Mouse (Mus musculus): Measurements from ENCODE around the gene Dusp7. TPM values are rescaled to one million over a fixed set of nuclear protein-coding genes. Genes with fewer than 3 reads are reported as not detected.

The Dusp7 gene
- polyA plus RNA-seq, 1 experiment from 2014 or later: 3.8 TPM

DNA sequence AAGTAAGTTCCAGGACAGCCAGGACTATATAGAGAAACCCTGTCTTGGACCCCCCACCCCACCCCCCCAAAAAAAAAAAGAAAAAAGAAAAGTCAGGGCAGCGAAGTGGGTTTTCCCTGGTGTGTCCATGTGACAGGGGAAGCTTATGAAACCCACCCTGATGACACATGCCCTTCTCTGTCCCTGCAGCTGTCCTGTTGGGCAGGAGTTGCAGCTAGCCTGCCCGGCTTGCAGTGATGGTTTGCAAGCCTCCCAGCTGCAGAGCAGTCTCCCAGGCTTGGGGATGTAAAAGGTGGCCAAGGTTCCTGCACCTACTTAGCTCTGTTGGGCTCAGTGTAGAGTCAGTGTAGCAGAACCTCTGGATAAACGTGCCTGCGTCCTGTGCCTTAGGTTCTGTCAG, 28.7 kb upstream of the Dusp7 start:
- H3K4me3 ChIP-seq (replicated peaks): no peak overlapping the region
- H3K4me2 ChIP-seq: no peak overlapping the region
- no peak for ATAC-seq (ENCODE audit: low read depth)
- WGBS (ENCODE audit: insufficient replicate concordance): 84% methylated on average over 4 of the region's 4 CpGs
- H3K27me3 ChIP-seq: no peaks in the 10 kb centered on the region
- H3K9ac ChIP-seq: no peak overlapping the region
- no peak for DNase-seq
- H3K27ac ChIP-seq: no peak overlapping the region
- no peaks in the 10 kb centered on the region for H3K36me3 ChIP-seq
- H3K4me1 ChIP-seq (replicated peaks): peaks cover 9% of the 10 kb centered on the region; the same call in 1 of the 2 replicates
- H3K9me3 ChIP-seq (replicated peaks): no peaks in the 10 kb centered on the region

DNA sequence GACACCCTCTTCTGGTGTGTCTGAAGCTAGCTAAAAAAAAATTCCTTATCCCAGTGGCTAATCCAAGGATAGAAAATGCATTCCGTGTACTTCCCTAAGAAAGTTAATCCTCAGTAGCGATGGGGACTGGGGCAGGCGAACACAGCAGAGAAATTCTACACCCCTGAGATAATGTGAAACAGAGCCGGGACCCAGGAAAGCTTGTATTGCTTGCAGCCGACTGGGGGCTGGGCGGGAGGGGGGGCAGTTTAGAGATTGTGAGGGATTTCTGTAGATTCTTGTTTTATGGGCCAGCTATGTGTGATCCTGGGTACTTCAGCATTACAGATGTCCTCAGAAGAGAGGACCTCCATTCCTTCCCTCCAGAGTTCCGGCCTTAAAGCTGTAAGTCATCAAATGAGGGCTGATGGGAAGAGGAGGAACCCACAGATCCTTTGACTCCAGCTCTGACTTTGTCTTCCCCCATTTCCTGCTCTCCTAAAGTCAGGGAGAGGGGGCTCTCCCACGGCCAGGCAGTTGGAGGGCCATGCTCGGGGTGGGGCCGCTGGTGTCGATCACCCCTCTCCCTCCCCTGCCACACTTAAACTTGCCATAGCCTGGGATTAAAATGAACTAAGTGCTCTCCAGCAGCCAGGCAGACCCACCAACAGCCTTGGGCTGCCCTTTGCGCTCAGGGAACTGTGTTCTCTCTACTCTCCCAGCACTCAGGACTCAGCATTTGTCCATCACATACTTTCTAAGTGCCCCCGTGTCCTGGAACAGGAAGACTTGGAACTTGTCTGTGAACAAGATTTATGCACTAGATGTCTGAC, 27.7 kb upstream of the Dusp7 start:
- no peak overlapping the region for H3K9ac ChIP-seq
- H3K4me2 ChIP-seq: no peak overlapping the region
- H3K9me3 ChIP-seq (replicated peaks): no peaks in the 10 kb centered on the region
- H3K36me3 ChIP-seq: no peaks in the 10 kb centered on the region
- H3K27me3 ChIP-seq: no peaks in the 10 kb centered on the region
- H3K27ac ChIP-seq: no peak overlapping the region
- 72% methylated on average over 13 of the region's 13 CpGs for WGBS (ENCODE audit: insufficient replicate concordance)
- H3K4me1 ChIP-seq (replicated peaks): peaks cover 11% of the 10 kb centered on the region; the same call in 1 of the 2 replicates
- ATAC-seq (ENCODE audit: low read depth): no peak
- no peak overlapping the region for H3K4me3 ChIP-seq (replicated peaks)
- DNase-seq: no peak

DNA sequence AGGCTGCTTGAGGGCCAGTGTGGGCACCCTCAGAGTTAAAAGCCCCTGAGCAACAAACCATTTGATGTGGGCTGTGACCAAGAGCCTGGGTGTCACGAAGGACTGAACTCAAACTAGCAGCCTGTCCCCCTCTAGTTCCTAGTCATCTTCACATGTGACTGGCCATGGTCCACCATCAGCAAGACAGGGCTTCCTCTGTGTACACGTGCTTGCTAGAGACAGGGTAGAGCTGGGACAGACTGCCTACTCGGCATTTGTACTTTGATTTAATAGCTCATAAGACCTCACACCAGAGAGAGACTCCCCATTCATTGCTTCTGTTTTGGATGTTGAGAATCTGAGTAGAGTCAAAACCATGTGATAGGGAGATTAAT, 27.1 kb upstream of the Dusp7 start:
- 56% methylated on average over 3 of the region's 3 CpGs for WGBS (ENCODE audit: insufficient replicate concordance)
- Histone ChIP-seq H3K4me2 (no peak overlapping the region), H3K9ac (no peak overlapping the region), H3K9me3 (replicated peaks) (no peaks in the 10 kb centered on the region), H3K27ac (no peak overlapping the region), H3K27me3 (no peaks in the 10 kb centered on the region), H3K36me3 (no peaks in the 10 kb centered on the region), H3K4me3 (replicated peaks) (no peak overlapping the region), H3K4me1 (replicated peaks) (peaks cover 11% of the 10 kb centered on the region; the same call in 1 of the 2 replicates)
- no peak for ATAC-seq (ENCODE audit: low read depth)
- no peak for DNase-seq

DNA sequence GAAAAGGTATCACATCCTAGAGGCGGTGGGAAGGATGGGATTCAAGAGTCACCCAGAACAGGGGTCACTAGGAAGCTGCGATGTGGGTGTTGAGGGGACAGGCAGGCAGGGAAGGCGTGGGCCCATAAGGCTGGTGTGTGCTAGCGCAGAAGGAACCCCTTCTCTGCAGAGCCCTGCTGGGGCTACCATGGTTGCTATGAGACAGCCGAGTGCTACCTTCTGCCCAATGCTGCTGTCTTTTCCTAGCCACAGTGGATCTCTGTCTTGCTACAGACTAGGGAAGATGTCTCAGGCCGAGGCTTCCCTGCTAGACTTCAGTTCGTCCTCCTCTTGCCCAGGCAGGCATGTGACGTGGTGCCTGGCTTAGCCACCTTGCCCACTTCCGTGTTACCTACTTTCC, 25.9 kb upstream of the Dusp7 start:
- Histone ChIP-seq H3K4me1 (replicated peaks) (peaks cover 11% of the 10 kb centered on the region; the same call in 1 of the 2 replicates), H3K27ac (no peak overlapping the region), H3K4me3 (replicated peaks) (no peak overlapping the region), H3K27me3 (no peaks in the 10 kb centered on the region), H3K9me3 (replicated peaks) (no peaks in the 10 kb centered on the region), H3K9ac (no peak overlapping the region), H3K4me2 (no peak overlapping the region), H3K36me3 (no peaks in the 10 kb centered on the region)
- ATAC-seq (ENCODE audit: low read depth) (no peak), DNase-seq (no peak)
- WGBS (ENCODE audit: insufficient replicate concordance): 80% methylated on average over 9 of the region's 9 CpGs

DNA sequence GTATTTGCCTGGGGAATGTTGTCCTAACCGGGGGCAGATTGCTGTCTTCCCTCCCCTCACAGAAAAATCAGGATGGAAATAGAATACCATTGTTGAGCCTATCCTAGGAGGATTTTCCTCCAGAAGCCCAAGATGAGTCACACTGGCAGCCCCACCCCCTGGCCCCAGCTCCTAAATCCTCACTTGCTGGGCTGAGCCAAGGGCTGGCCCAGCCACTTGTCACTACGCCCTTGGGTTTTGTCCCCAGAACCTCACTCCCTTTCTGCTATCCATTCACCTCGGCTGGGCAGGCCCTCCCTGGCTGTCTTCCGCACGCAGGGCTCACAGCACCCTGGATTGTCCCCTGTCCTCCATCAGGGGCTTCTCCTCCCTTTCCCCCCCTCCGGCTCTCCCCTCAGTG, 23.3 kb upstream of the Dusp7 start:
- H3K36me3 ChIP-seq: no peaks in the 10 kb centered on the region
- H3K9ac ChIP-seq: no peak overlapping the region
- H3K9me3 ChIP-seq (replicated peaks): no peaks in the 10 kb centered on the region
- ATAC-seq (ENCODE audit: low read depth) (no peak), DNase-seq (no peak)
- no peaks in the 10 kb centered on the region for H3K27me3 ChIP-seq
- no peak overlapping the region for H3K4me3 ChIP-seq (replicated peaks)
- H3K4me2 ChIP-seq: no peak overlapping the region
- no peak overlapping the region for H3K27ac ChIP-seq
- H3K4me1 ChIP-seq (replicated peaks): peaks cover 2% of the 10 kb centered on the region; the same call in 1 of the 2 replicates
- WGBS (ENCODE audit: insufficient replicate concordance): 53% methylated on average over 6 of the region's 6 CpGs

DNA sequence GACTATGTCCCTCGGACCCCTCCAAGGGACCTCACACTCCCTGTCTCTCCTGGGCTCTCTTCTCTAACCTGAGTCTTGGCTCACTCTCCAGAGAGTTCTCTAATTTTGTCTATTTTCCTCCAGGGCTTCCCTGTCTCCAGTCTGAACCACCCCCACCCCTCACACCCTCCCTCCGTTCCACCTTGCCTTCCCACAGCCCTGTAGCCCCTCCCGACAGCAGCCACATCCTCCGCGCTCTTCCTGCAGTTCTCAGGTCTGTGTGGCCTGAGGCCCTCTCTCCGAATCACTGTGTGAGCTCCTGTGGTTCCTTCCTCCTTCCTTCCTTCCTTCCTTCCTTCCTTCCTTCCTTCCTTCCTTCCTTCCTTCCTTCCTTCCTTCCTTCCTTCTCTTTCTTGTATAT, 22.8 kb upstream of the Dusp7 start:
- H3K27ac ChIP-seq: no peak overlapping the region
- 55% methylated on average over 6 of the region's 6 CpGs for WGBS (ENCODE audit: insufficient replicate concordance)
- H3K4me1 ChIP-seq (replicated peaks): peaks cover 2% of the 10 kb centered on the region; the same call in 1 of the 2 replicates

DNA sequence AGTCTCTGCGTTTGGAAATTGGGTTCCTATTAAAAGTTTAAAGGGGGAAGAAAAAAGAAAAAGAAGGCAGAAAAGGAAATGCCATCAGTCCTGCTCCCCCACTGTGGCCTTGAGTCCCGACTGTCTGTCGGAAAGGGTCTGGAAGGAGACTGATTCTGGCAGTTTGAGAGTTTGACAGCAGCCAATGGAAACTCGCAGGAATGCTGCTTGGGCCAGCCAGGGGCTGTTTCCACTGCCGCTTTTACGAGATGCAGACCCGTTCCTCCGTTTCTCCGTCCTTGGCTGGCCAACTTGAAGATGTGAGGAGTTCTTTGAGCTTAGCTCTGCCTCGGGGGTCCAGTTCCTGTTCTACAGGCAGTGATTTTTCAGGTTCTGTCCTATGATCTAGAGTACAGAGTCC, 20.2 kb upstream of the Dusp7 start:
- no peak overlapping the region for H3K27ac ChIP-seq
- WGBS (ENCODE audit: insufficient replicate concordance): 72% methylated on average over 10 of the region's 10 CpGs
- no peak for DNase-seq
- no peak overlapping the region for H3K4me3 ChIP-seq (replicated peaks)
- no peak overlapping the region for H3K9ac ChIP-seq
- H3K4me1 ChIP-seq (replicated peaks): peaks cover 9% of the 10 kb centered on the region
- no peak overlapping the region for H3K4me2 ChIP-seq
- H3K27me3 ChIP-seq: no peaks in the 10 kb centered on the region
- no peak for ATAC-seq (ENCODE audit: low read depth)
- no peaks in the 10 kb centered on the region for H3K9me3 ChIP-seq (replicated peaks)
- no peaks in the 10 kb centered on the region for H3K36me3 ChIP-seq

More for the DNA sequence above, 22.8 kb upstream of the Dusp7 start:
- no peaks in the 10 kb centered on the region for H3K36me3 ChIP-seq
- no peak overlapping the region for H3K4me3 ChIP-seq (replicated peaks)
- H3K9ac ChIP-seq: no peak overlapping the region
- no peak overlapping the region for H3K4me2 ChIP-seq
- H3K9me3 ChIP-seq (replicated peaks): no peaks in the 10 kb centered on the region
- no peak for ATAC-seq (ENCODE audit: low read depth)
- no peak for DNase-seq
- H3K27me3 ChIP-seq: no peaks in the 10 kb centered on the region

DNA sequence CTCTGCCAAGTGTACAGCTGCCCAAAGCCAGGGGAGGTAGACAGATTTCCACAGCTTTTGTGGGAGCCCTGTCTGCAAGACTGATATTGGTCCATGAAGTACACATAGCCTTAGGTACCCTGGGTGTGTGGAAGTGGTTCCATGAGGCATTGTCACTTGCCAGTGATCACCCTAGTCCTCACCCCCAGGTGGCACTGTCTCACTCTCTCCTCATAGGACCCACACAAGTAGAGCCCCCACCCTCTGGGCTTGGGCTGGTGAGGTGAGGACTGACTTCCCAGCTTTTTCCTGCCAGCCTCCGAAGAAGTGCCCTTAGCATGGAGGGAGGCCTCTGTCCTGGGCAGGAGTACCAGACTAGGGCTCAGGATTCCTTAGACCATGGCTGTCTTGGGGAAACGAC, 19.4 kb upstream of the Dusp7 start:
- ATAC-seq (ENCODE audit: low read depth) (peak; percentile 37; the same call in 1 of the 2 replicates), DNase-seq (no peak)
- Histone ChIP-seq H3K9ac (no peak overlapping the region), H3K27ac (no peak overlapping the region), H3K4me3 (replicated peaks) (no peak overlapping the region), H3K27me3 (no peaks in the 10 kb centered on the region), H3K9me3 (replicated peaks) (no peaks in the 10 kb centered on the region), H3K4me2 (no peak overlapping the region), H3K4me1 (replicated peaks) (peaks cover 17% of the 10 kb centered on the region), H3K36me3 (no peaks in the 10 kb centered on the region)
- 53% methylated on average over 2 of the region's 2 CpGs for WGBS (ENCODE audit: insufficient replicate concordance)

DNA sequence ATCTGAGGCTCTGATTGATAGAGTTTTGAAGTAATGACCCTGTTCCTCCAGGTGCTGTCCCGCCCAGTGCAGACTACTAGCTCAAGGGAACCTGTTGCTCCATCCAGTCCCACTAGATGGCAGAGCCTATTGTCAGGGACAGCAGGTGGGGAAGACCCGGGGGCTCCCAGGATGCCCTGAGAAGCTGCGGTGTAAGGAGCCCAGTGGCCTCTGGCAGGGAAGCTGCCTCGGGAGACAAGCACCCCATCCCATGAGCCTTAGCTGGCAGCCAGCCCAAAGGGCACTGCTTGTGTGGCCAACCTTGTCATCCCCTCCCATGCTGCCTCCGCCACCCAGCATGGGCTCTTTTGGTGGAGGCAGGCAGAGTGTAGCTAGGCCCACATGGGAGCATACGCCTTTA, 17.3 kb upstream of the Dusp7 start:
- Histone ChIP-seq H3K4me3 (replicated peaks) (no peak overlapping the region), H3K36me3 (no peaks in the 10 kb centered on the region), H3K27me3 (no peaks in the 10 kb centered on the region), H3K27ac (no peak overlapping the region), H3K9ac (no peak overlapping the region), H3K9me3 (replicated peaks) (no peaks in the 10 kb centered on the region), H3K4me2 (no peak overlapping the region), H3K4me1 (replicated peaks) (peaks cover 28% of the 10 kb centered on the region)
- WGBS (ENCODE audit: insufficient replicate concordance): 62% methylated on average over 6 of the region's 6 CpGs
- DNase-seq (no peak), ATAC-seq (ENCODE audit: low read depth) (no peak)

DNA sequence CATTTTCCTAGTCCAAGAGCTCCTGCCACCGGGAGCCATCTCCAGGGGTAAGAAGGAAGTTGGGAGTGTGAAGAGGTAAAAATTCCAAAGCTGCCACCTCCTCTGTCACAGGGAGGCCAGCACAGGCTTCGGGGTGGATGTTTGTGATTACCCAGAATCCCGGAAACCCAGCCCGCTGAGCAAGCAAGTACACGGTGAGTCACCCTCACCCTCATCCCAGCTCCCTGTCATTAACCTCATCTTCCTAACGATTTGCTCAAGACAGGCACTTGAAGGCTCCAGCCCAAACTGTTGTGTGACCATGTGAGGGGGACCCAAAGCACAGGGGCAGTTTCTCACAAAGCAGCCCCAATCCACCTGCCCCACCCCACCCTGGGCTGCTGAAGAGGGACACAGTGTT, 14.7 kb upstream of the Dusp7 start:
- Histone ChIP-seq H3K36me3 (no peaks in the 10 kb centered on the region), H3K4me1 (replicated peaks) (peaks cover 30% of the 10 kb centered on the region), H3K27ac (peak overlapping the region; percentile 34; the same call in 1 of the 2 replicates), H3K9ac (no peak overlapping the region), H3K4me2 (no peak overlapping the region), H3K27me3 (no peaks in the 10 kb centered on the region), H3K4me3 (replicated peaks) (no peak overlapping the region), H3K9me3 (replicated peaks) (no peaks in the 10 kb centered on the region)
- WGBS (ENCODE audit: insufficient replicate concordance): 27% methylated on average over 6 of the region's 6 CpGs
- DNase-seq (no peak), ATAC-seq (ENCODE audit: low read depth) (no peak)

DNA sequence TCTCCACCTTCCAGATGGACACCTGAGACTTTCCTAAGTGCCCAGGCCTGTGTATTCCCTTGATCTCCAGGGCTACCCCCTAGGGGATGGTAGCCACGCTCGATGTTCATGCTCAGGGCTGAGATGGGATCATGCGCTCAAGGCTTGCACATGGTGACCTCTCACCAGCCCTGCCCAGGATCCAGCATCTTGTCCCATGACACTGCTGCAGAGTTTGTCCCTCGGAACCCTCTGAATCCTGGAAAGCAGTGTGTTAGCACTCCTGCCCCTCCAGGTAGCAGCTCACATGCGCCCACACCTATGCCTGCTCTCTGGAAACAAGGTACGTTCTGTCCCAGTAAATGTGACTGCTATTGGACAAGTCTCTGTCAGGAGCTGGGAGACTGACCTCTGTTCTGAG, 13.6 kb upstream of the Dusp7 start:
- H3K4me3 ChIP-seq (replicated peaks): no peak overlapping the region
- H3K9ac ChIP-seq: no peak overlapping the region
- peaks cover 30% of the 10 kb centered on the region for H3K4me1 ChIP-seq (replicated peaks)
- ATAC-seq (ENCODE audit: low read depth): no peak
- H3K27ac ChIP-seq: no peak overlapping the region
- no peak overlapping the region for H3K4me2 ChIP-seq
- H3K36me3 ChIP-seq: no peaks in the 10 kb centered on the region
- DNase-seq: no peak
- no peaks in the 10 kb centered on the region for H3K9me3 ChIP-seq (replicated peaks)
- H3K27me3 ChIP-seq: no peaks in the 10 kb centered on the region
- WGBS (ENCODE audit: insufficient replicate concordance): 85% methylated on average over 6 of the region's 6 CpGs

Data from liver, embryonic 13.5 days (tissue).